Mouse (Mus musculus) limb, embryonic 12.5 days (tissue): ENCODE data around the gene Pde6d. TPM values are rescaled to one million over a fixed set of nuclear protein-coding genes. Genes with fewer than 3 reads are reported as not detected.

Source experiments
- ATAC-seq: fragments of 200-750 bp; cut with Nextera tagmentation; 2 replicates; pipeline ENCODE4 v1.8.0; 2017; ENCODE audit warnings: low read depth, moderate TSS enrichment; ENCODE audit not compliant: insufficient number of reproducible peaks, insufficient read depth, low FRiP score, low TSS enrichment
- H3K27ac ChIP-seq: fragments of 300-500 bp; sonication (generic); 2 replicates; pipeline ENCODE4 v1.5.1; 2016; ENCODE audit warnings: mild to moderate bottlenecking, moderate library complexity
- H3K27me3 ChIP-seq: fragments of 300-500 bp; sonication (generic); 2 replicates; pipeline ENCODE4 v1.6.1; 2016; ENCODE audit warnings: mild to moderate bottlenecking, moderate library complexity
- H3K36me3 ChIP-seq: fragments of 300-500 bp; sonication (generic); 2 replicates; pipeline ENCODE4 v1.6.1; 2016; ENCODE audit warnings: mild to moderate bottlenecking, moderate library complexity
- H3K4me1 ChIP-seq: fragments of 300-500 bp; sonication (generic); replicated peaks from 2 replicates; pipeline ENCODE4 v1.6.1; 2016
- H3K4me2 ChIP-seq: fragments of 300-500 bp; sonication (generic); 2 replicates; pipeline ENCODE4 v1.6.1; 2016; ENCODE audit warnings: mild to moderate bottlenecking, moderate library complexity
- H3K4me3 ChIP-seq: fragments of 300-500 bp; sonication (generic); replicated peaks from 2 replicates; pipeline ENCODE4 v1.5.1; 2016; ENCODE audit warnings: mild to moderate bottlenecking
- H3K9ac ChIP-seq: fragments of 300-500 bp; sonication (generic); replicated peaks from 2 replicates; pipeline ENCODE4 v1.6.1; 2016; ENCODE audit warnings: mild to moderate bottlenecking, moderate library complexity
- H3K9me3 ChIP-seq: fragments of 300-500 bp; sonication (generic); 2 replicates; pipeline ENCODE4 v1.6.1; 2016; ENCODE audit warnings: mild to moderate bottlenecking, moderate library complexity
- WGBS: fragments of 180-500 bp; shearing (Covaris S2); methylation state at CpG from one replicate; pipeline ENCODE4 v1.1.7; 2016; 5-methylcytosine and 5-hydroxymethylcytosine counted together
- polyA plus RNA-seq: library from polyadenylated mRNA; unstranded; fragments of >200 nt; fragmentation: Nextera tagmentation; extraction: Ambion mirVana; gene quantifications from 2 replicates; pipeline ENCODE4 v1.2.1, GENCODE M21; 2016

Gene Pde6d
- 89.8 and 90.7 TPM in 2 replicates for polyA plus RNA-seq

- WGBS, result under 1% methylated on average over 26 of the region's 26 CpGs
- H3K27me3 ChIP-seq, result no peaks in the 10 kb centered on the region
- ATAC-seq, result peak; percentile 99
- H3K9ac ChIP-seq, result peak within 1 kb of the TSS; percentile 80
- peaks cover 12% of the 10 kb centered on the region for H3K4me1 ChIP-seq
- peaks cover 5% of the 10 kb centered on the region; the same call in 1 of the 2 replicates for H3K36me3 ChIP-seq
- peak within 1 kb of the TSS; percentile 87 for H3K27ac ChIP-seq
- H3K9me3 ChIP-seq, result no peaks in the 10 kb centered on the region
- H3K4me2 ChIP-seq, result peak within 1 kb of the TSS; percentile 85
- peak within 1 kb of the TSS; percentile 90 for H3K4me3 ChIP-seq
Measured at GRCm38 (mm10) chr1:86582451-86583096, at the start of gene Pde6d, which contains the start of gene Cops7b. Gene Pde6d (minus strand): TSS chr1:86582629. Gene Cops7b (plus strand): TSS chr1:86582904.

DNA sequence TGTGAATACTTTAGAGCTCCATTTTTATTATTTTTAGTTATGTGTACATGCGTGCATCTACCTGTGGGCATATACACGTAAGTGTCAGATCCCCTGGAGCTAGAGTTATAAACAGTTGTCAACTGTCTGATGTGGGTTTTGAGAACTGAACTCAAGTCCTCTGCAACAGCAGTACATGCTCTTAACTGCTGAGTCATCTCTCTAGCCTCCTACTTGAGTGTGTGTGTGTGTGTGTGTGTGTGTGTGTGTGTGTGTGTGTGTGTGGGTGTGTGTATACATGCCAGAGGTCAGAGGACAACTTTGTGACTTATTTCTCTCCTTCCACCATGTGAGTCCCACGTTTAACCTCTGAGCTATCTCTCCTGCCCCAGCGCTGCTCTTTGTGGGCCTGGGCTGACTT lies 48.1 kb upstream of the Pde6d start:
- no peak overlapping the region for H3K4me3 ChIP-seq
- 86% methylated on average over 4 of the region's 4 CpGs for WGBS
- peaks cover 9% of the 10 kb centered on the region for H3K4me1 ChIP-seq
- no peak for ATAC-seq
- H3K9me3 ChIP-seq, result no peaks in the 10 kb centered on the region
- H3K27me3 ChIP-seq, result no peaks in the 10 kb centered on the region; the same call in 1 of the 2 replicates
- no peak overlapping the region for H3K27ac ChIP-seq
- H3K36me3 ChIP-seq, result no peaks in the 10 kb centered on the region
- no peak overlapping the region for H3K9ac ChIP-seq
- no peak overlapping the region for H3K4me2 ChIP-seq

GRCm38 (mm10) chr1:86629936-86630335 lies 47.5 kb upstream of the Pde6d start:
- Histone ChIP-seq H3K4me3 (no peak overlapping the region), H3K27ac (no peak overlapping the region), H3K4me1 (peaks cover 9% of the 10 kb centered on the region), H3K27me3 (no peaks in the 10 kb centered on the region; the same call in 1 of the 2 replicates), H3K4me2 (no peak overlapping the region), H3K9me3 (no peaks in the 10 kb centered on the region), H3K36me3 (no peaks in the 10 kb centered on the region), H3K9ac (no peak overlapping the region)
- ATAC-seq, result no peak
- 58% methylated on average over 4 of the region's 4 CpGs for WGBS

DNA sequence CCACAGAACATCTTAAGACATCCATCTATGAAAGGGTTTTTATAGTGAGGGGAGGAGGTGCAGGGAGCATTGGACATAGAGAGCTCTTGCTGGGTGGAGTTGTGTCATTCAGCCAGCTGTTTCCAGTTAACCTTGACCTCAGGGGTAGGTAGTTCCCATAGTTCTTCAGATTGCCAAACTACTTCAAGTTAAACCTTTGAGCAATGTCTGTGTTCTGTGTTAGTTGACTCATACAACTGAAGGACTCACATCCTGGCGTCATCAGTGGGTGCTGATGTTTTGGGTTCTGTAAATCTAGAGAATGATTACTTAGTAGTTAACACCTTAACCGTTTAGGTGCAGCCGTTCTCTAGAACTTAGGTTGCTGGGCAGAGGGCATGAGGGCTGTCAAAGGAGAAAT lies 45.8 kb upstream of the Pde6d start:
- ATAC-seq, result no peak
- Histone ChIP-seq H3K9ac (no peak overlapping the region), H3K4me3 (no peak overlapping the region), H3K9me3 (no peaks in the 10 kb centered on the region), H3K4me1 (peaks cover 6% of the 10 kb centered on the region), H3K27me3 (no peaks in the 10 kb centered on the region; the same call in 1 of the 2 replicates), H3K4me2 (no peak overlapping the region), H3K27ac (no peak overlapping the region), H3K36me3 (no peaks in the 10 kb centered on the region)
- WGBS, result 44% methylated on average over 3 of the region's 3 CpGs

GRCm38 (mm10) chr1:86623001-86624000 lies 40.9 kb upstream of the Pde6d start:
- Histone ChIP-seq H3K36me3 (no peaks in the 10 kb centered on the region), H3K9ac (no peak overlapping the region), H3K27me3 (no peaks in the 10 kb centered on the region), H3K4me3 (no peak overlapping the region), H3K4me2 (peak overlapping the region; percentile 8; the same call in 1 of the 2 replicates), H3K9me3 (no peaks in the 10 kb centered on the region), H3K4me1 (peaks cover 7% of the 10 kb centered on the region), H3K27ac (no peak overlapping the region)
- 25% methylated on average over 16 of the region's 16 CpGs for WGBS
- no peak for ATAC-seq

- H3K4me2 ChIP-seq, result no peak overlapping the region
- no peak overlapping the region for H3K4me3 ChIP-seq
- ATAC-seq, result no peak
- H3K27me3 ChIP-seq, result no peaks in the 10 kb centered on the region
- WGBS, result 73% methylated on average over 2 of the region's 2 CpGs
- no peaks in the 10 kb centered on the region for H3K36me3 ChIP-seq
- H3K9me3 ChIP-seq, result no peaks in the 10 kb centered on the region
- H3K9ac ChIP-seq, result no peak overlapping the region
- peaks cover 6% of the 10 kb centered on the region; the same call in 1 of the 2 replicates for H3K4me1 ChIP-seq
- H3K27ac ChIP-seq, result no peak overlapping the region
Measured at GRCm38 (mm10) chr1:86622296-86622695, 39.9 kb upstream of the Pde6d start.

DNA sequence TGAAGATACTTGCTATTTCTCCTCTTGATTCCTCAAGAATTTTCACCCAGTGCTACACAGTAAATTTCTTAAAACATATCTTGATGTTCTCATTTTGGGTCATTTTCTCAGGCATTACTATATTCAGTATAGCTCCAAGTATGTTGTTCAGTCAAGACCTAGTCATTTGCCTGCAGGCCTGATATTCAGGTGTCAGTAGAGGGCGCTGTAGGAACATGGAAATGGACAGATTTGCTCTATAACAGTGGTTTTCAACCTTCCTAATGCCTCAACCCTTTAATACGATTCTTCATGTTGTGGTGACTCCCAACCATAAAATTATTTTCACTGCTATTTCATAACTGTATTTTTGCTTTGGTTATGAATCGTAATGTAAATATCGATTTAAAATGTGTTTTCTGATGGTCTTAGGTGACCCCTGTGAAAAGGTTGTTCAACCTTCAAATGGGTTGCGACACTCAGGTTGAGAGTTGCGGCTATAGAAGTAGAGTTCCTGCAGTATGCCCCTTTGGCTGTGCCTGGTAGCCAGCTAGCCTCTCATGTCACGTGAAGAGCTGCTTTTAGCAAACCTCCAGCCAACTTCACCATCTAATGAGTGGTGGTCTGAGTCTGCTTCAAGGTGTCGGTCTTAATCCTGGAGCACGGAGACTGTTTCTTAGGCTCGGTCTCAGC lies 36.2 kb upstream of the Pde6d start:
- H3K4me2 ChIP-seq, result no peak overlapping the region
- no peak overlapping the region for H3K4me3 ChIP-seq
- no peaks in the 10 kb centered on the region for H3K36me3 ChIP-seq
- H3K4me1 ChIP-seq, result peaks cover 4% of the 10 kb centered on the region; the same call in 1 of the 2 replicates
- no peaks in the 10 kb centered on the region for H3K27me3 ChIP-seq
- no peaks in the 10 kb centered on the region for H3K9me3 ChIP-seq
- no peak overlapping the region for H3K9ac ChIP-seq
- no peak overlapping the region for H3K27ac ChIP-seq
- WGBS, result 59% methylated on average over 10 of the region's 10 CpGs
- ATAC-seq, result 0 out of 2 replicates have a peak, but pooled peaks have one; percentile 27

GRCm38 (mm10) chr1:86614269-86614668 lies 31.8 kb upstream of the Pde6d start:
- ATAC-seq, result no peak
- Histone ChIP-seq H3K9ac (no peak overlapping the region), H3K36me3 (peaks cover 10% of the 10 kb centered on the region), H3K27ac (no peak overlapping the region), H3K9me3 (no peaks in the 10 kb centered on the region), H3K27me3 (no peaks in the 10 kb centered on the region), H3K4me3 (no peak overlapping the region), H3K4me1 (no peaks in the 10 kb centered on the region), H3K4me2 (no peak overlapping the region)

- Histone ChIP-seq H3K9ac (no peak overlapping the region), H3K4me1 (no peaks in the 10 kb centered on the region), H3K27ac (no peak overlapping the region), H3K36me3 (peaks cover 31% of the 10 kb centered on the region), H3K9me3 (no peaks in the 10 kb centered on the region), H3K27me3 (no peaks in the 10 kb centered on the region), H3K4me2 (no peak overlapping the region), H3K4me3 (no peak overlapping the region)
- ATAC-seq, result no peak
- WGBS, result 67% methylated on average over 1 of the region's 1 CpGs
Measured at GRCm38 (mm10) chr1:86612081-86612480, 29.7 kb upstream of the Pde6d start.

DNA sequence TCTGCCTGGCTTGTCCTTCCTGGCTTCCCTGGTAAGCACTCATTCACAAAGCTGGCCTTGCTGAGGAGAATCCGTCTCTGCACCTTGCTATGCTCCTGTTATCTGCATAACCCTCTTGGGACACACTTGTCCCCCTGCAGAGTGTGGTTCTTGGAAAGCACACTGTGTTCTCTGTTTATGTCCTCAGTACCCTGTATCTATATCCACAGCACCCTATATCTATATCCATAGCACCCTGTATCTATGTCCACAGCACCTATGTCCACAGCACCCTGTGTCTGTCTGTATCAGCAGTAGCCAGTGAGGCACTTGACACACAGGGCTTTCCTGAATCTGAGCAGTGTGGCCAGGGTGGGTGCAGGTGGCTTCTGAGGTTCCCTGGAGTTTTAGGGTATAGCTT lies 28.5 kb upstream of the Pde6d start:
- no peak overlapping the region for H3K9ac ChIP-seq
- H3K4me3 ChIP-seq, result no peak overlapping the region
- no peaks in the 10 kb centered on the region for H3K27me3 ChIP-seq
- H3K4me2 ChIP-seq, result no peak overlapping the region
- no peak for ATAC-seq
- 85% methylated on average over 1 of the region's 1 CpGs for WGBS
- H3K36me3 ChIP-seq, result peaks cover 39% of the 10 kb centered on the region
- no peaks in the 10 kb centered on the region for H3K4me1 ChIP-seq
- no peaks in the 10 kb centered on the region for H3K9me3 ChIP-seq
- no peak overlapping the region for H3K27ac ChIP-seq

- Histone ChIP-seq H3K36me3 (peaks cover 98% of the 10 kb centered on the region), H3K27me3 (no peaks in the 10 kb centered on the region), H3K4me3 (no peak overlapping the region), H3K9me3 (no peaks in the 10 kb centered on the region; the same call in 1 of the 2 replicates), H3K27ac (no peak overlapping the region), H3K4me1 (peaks cover 6% of the 10 kb centered on the region; the same call in 1 of the 2 replicates), H3K9ac (no peak overlapping the region), H3K4me2 (no peak overlapping the region)
- WGBS, result 87% methylated on average over 2 of the region's 2 CpGs
- no peak for ATAC-seq
Measured at GRCm38 (mm10) chr1:86600117-86600516, 17.7 kb upstream of the Pde6d start.
